Mouse (Mus musculus): ENCODE measurements around the gene Srgap1. TPM values are rescaled to one million over a fixed set of nuclear protein-coding genes. Genes with fewer than 3 reads are reported as not detected.

Srgap1 gene
- polyA plus RNA-seq, 1 experiment from 2014 or later, result 35.5 TPM

DNA sequence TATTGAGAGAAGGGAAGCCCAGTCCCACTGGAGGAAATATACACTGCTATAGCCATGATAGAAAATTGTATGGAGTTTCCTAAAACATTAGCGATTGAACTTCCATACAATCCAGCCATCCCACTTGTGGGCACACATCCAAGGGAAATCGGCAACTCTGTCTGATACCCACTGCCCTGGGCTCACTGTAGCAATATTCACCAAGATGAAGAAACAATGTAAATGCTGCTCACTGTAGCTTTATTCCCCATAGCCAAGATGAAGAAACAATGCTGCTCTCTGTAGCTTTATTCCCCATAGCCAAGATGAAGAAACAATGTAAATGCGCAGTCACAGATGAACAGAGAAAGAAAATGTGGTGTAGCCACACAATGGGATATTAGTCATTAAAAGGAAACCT lies 309.9 kb downstream of the Srgap1 start:
- no peak for ATAC-seq (ENCODE audit: low FRiP score)
- Histone ChIP-seq H3K27me3 (0 out of 2 replicates have a peak, but pooled peaks cover 3% of the 10 kb centered on the region), H3K36me3 (no peaks in the 10 kb centered on the region), H3K27ac (no peak overlapping the region), H3K4me1 (peaks cover 8% of the 10 kb centered on the region), H3K4me3 (no peak overlapping the region), H3K4me2 (replicated peaks) (no peak overlapping the region), H3K9ac (no peak overlapping the region), H3K9me3 (replicated peaks) (no peaks in the 10 kb centered on the region)
- WGBS, result 88% methylated on average over 3 of the region's 3 CpGs

DNA sequence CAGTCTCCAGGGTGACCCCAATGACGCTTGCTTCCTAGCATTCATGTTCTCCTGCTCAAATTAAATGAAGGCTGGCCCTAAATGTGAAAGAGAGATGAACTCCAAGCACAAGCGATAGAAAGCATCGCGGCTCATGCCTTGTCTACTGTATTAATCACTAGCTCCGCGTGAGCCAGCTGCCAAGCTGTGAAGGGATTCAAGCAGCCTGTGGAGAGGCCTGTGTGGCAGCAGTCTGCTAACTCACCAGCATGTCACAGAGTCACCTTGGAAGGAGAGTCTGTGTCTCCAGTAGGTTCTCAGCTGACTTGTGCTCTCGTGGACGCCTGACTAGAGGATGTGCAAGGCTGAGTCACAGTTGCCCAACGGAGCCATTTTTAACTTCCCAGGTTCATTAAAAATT lies 314.6 kb downstream of the Srgap1 start:
- no peak overlapping the region for H3K27ac ChIP-seq
- no peaks in the 10 kb centered on the region for H3K4me1 ChIP-seq
- H3K9ac ChIP-seq, result no peak overlapping the region
- no peak overlapping the region for H3K4me3 ChIP-seq
- H3K9me3 ChIP-seq (replicated peaks), result no peaks in the 10 kb centered on the region
- no peak for ATAC-seq (ENCODE audit: low FRiP score)
- H3K27me3 ChIP-seq, result no peaks in the 10 kb centered on the region
- no peaks in the 10 kb centered on the region for H3K36me3 ChIP-seq
- WGBS, result 83% methylated on average over 9 of the region's 9 CpGs
- H3K4me2 ChIP-seq (replicated peaks), result no peak overlapping the region

GRCm38 (mm10) chr10:121731048-121731725 lies 315.9 kb downstream of the Srgap1 start:
- H3K36me3 ChIP-seq, result no peaks in the 10 kb centered on the region
- H3K27ac ChIP-seq, result no peak overlapping the region
- 90% methylated on average over 8 of the region's 8 CpGs for WGBS
- no peaks in the 10 kb centered on the region for H3K27me3 ChIP-seq
- no peak overlapping the region for H3K4me2 ChIP-seq (replicated peaks)
- H3K4me3 ChIP-seq, result no peak overlapping the region
- H3K9me3 ChIP-seq (replicated peaks), result no peaks in the 10 kb centered on the region
- no peak overlapping the region for H3K9ac ChIP-seq
- ATAC-seq (ENCODE audit: low FRiP score), result no peak
- no peaks in the 10 kb centered on the region for H3K4me1 ChIP-seq

Other genes with a start within 250 kb of the Srgap1 start
- 39.9 and 45.3 TPM in 2 replicates for gene Rxylt1, start 50.1 kb upstream of the Srgap1 start, polyA plus RNA-seq (2016; fragmentation: Nextera tagmentation; extraction: Ambion mirVana)

All from hindbrain, embryonic 12.5 days (tissue).